Mouse (Mus musculus): ENCODE measurements around the gene Igf2bp2. TPM values are rescaled to one million over a fixed set of nuclear protein-coding genes. Genes with fewer than 3 reads are reported as not detected.
A peak's percentile ranks its signal among the peaks of the same experiment; 100 is the strongest.

Gene Igf2bp2
- total RNA-seq, 2 experiments from 2014 or later, result 32.2 to 33.8 TPM

GRCm38 (mm10) chr16:22045930-22046329, 117.2 kb downstream of the Igf2bp2 start:
- DNase-seq (ENCODE audit: low spot score in 2 of 2), result no peak

- no peak for DNase-seq (ENCODE audit: low spot score in 2 of 2)
These were observed 119.3 kb downstream of the Igf2bp2 start for GRCm38 (mm10) chr16:22043830-22044229.

GRCm38 (mm10) chr16:22039978-22040377, 123.1 kb downstream of the Igf2bp2 start:
- DNase-seq (ENCODE audit: low spot score in 2 of 2), result no peak

GRCm38 (mm10) chr16:22038554-22038953, 124.5 kb downstream of the Igf2bp2 start:
- DNase-seq (ENCODE audit: low spot score in 2 of 2), result no peak

GRCm38 (mm10) chr16:22027474-22027873, 135.6 kb downstream of the Igf2bp2 start:
- DNase-seq (ENCODE audit: low spot score in 2 of 2), result no peak

- DNase-seq (ENCODE audit: low spot score in 2 of 2), result no peak
These were observed 141.0 kb downstream of the Igf2bp2 start for GRCm38 (mm10) chr16:22022122-22022521.

- no peak for DNase-seq (ENCODE audit: low spot score in 2 of 2)
These were observed 147.5 kb downstream of the Igf2bp2 start for GRCm38 (mm10) chr16:22015569-22015968.

- no peak for DNase-seq (ENCODE audit: low spot score in 2 of 2)
These were observed 153.5 kb downstream of the Igf2bp2 start for GRCm38 (mm10) chr16:22009596-22009995.

- DNase-seq (ENCODE audit: low spot score in 2 of 2), result peak; percentile 99 to 100
These were observed 154.0 kb downstream of the Igf2bp2 start, which contains the start of gene Senp2 for GRCm38 (mm10) chr16:22009099-22009584. TSS of gene Senp2 (plus strand) at chr16:22009484.

Other genes starting within 250 kb of the Igf2bp2 start
- gene Tmem41a, start 215.7 kb downstream of the Igf2bp2 start, total RNA-seq (2021), result 1 to 10 TPM; 8.6 to 9.1 TPM
- under 1 TPM; 0.16 to 0.52 TPM for gene Liph, start 167.6 kb downstream of the Igf2bp2 start, total RNA-seq (2021)
- gene Senp2, start 153.8 kb downstream of the Igf2bp2 start, total RNA-seq (2021), result 10 to 100 TPM; 24.1 to 28.0 TPM
- 10 to 100 TPM; 86.1 to 95.0 TPM for gene Tra2b, start 102.7 kb upstream of the Igf2bp2 start, total RNA-seq (2021)